Mouse (Mus musculus) monocyte, adult 2 months (primary cell): ENCODE measurements around the gene Fbxw7.
"Not testable (repeated sequence)": the region's sequence is repeated elsewhere in the genome, so short reads cannot be mapped to it uniquely, and the experiment has no call there.

Source experiments
- DNase-seq, 2 experiments: peaks; one replicate each; pipeline ENCODE4 v3.0.0; 2022; ENCODE audit warnings: low spot score in 2 of 2, low read depth in 1 of 2

Fbxw7 gene

DNA sequence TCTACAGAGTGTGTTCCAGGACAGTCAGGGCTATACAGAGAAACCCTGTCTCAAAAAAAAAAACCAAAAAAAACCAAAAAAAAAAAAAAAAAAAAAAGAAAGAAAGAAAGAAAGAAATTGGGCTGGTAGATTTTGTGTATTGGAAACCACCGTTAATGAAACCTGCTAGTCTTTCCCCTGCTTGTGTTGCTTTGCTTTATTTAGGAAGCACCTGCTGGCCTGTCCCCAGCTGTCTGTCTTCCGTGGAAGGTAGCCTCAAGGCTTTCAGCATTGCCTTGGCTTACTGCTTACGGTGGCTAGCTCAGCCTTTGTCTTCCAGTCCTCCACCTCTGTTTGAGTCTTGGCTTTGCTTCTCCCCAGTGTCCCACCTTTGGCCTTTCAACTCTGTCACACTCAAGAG is 11.9 kb downstream of the Fbxw7 start:
- DNase-seq, result no peak

DNA sequence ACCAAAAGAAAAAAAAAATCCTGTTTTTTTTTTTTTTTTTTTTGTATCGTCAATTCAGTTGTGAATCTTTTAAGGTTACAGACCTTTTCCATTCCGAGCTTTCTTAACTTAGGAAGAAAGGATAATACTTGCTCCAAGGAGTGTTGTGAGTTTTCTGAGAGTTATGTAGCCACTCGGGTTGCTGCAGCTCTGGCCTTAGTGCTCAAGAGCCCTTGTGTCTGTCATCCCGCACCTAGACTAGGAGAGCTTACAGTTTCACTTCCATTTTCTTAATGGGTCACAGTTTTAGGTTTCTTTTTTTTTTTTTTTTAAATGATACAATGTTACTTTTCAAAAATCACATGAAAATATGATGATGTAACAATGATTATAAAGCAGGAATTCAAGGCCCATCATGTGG is 12.5 kb downstream of the Fbxw7 start:
- DNase-seq, result no peak

- no peak for DNase-seq
Observed at GRCm38 (mm10) chr3:84829366-84829765, 14.3 kb downstream of the Fbxw7 start.

DNA sequence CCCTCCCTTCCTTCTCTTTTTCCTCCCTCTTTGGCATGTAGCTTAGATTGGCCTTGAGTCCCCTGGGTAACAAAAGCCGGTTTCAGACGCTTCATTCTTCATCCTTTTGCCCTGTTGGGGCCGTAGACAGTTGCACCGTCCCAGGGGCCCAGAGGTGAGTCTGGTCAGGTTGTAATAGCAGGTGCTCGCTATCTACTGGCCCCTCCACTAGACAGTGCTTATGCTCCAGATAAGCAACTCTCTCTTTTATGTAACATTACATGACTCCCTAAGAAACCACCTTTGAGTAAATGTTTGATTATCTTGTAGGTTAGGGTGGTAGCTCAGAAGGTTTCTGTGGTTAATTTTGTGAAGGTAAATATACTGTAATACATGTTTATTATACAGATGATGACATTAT is 21.0 kb downstream of the Fbxw7 start:
- DNase-seq, result no peak

DNA sequence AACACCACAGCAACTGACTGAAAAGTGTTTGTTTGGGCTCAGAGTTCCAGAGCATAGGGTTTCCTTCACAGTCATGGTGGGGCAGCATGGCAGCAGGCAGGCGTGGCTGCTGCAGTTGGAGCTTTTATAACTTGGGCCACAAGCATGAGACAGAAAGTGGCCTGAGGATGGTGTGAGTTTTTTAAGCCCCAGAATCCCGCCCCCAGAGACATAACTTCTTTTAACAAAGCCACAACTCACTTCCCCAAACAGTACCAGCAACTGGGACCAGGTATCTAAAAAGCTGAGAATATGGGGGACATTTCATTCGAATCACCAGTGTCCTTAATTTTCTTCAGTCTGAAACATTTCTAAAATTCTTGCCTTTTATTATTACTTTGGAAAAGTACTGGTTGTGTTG is 22.9 kb downstream of the Fbxw7 start:
- DNase-seq, result no peak

DNA sequence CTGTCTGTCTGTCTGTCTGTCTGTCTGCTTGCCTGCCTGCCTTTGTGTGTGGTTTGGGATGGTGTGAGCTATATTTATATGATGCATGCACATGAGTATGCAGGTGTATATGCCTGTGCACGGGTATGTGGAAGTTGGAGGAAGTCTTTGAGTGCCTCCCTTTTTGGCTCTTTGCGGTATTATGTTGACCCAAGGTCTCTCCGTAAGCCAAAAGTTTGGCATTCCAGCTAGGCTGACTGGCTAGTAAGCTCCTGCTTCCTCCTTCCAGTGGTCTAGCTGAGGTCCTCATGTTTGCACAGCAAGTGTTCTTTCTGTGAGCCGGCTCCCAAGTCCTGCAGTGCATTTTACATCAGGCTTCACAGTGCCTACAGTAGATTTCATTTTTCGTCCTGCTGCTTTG is 24.4 kb downstream of the Fbxw7 start:
- no peak for DNase-seq

DNA sequence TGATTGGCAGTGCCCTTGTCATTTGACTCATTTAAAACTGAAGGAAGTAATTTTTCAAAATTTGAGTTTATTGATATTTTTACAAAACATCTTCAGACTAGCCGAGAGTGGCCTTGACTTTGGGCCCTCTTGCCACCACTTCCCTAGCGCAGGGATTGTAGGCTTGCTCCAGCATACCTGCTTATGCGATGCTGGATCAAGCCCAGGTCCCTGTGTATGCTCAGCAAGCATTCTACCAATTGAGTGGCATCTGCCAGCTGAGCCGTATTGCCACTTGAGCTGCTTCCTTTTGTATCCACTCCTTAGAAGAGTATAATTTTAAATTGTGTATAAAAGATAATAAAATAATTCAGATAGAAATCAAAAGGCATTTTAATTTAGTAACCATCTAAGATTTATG is 26.2 kb downstream of the Fbxw7 start:
- DNase-seq, result no peak

- DNase-seq, result no peak
Observed at GRCm38 (mm10) chr3:84842793-84843192, 27.7 kb downstream of the Fbxw7 start.

GRCm38 (mm10) chr3:84843594-84843993 is 28.5 kb downstream of the Fbxw7 start:
- no peak for DNase-seq

DNA sequence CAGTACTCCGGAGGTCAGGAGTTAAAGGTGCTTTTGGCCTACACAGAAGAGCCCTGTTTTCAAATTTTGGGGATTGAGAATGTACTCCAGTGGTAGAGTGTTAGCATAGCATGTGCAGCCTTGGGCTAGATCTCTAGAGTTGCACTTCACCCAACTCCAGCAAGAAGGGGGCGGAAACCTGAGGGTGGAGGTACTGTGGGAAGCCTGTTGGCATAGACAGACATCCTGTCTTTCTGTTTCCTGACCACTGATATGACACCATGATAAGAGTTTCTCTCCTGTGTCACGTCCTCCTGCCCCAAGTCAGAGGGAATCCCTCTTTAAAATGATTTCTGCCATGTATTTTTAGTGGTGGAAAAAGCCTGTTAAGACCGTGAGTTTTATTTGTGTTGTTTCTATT is 33.7 kb downstream of the Fbxw7 start:
- DNase-seq, result no peak

DNA sequence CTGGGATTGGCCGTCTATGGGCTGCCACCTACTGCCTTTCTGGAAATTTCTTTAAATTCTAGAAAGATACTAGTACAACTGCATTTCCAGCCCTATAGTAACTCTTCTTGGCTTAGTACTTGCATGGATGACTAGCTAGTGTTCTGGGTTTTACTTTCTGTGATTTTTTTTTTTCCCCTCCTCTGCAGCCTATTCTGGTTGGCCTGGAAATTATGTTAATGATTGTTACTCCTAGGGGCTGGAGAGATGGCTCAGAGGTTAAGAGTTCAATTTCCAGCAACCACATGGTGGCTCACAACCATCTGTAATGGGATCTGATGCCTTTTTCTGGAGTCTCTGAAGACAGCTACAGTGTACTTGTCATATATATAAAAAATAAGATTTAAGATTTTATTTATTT is 35.4 kb downstream of the Fbxw7 start:
- DNase-seq, result no peak

DNA sequence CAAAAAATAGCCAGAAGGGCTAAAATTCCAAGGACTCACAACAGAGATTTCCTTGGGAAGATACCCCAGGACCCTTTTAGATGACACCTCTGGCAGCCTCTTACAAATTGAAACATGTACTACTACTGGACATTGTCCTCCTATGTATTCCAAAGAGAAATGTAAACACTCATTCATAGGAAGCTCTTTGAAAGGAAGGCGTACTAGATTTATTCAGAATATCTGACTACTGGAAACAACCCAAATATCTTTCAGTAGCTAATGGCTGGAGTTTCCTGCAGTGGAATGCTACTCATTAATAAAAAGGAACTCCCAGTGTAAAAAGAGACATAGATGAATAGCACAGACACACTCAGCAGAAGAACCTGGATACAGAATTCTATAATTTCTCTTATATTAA is 36.7 kb downstream of the Fbxw7 start:
- DNase-seq, result no peak

DNA sequence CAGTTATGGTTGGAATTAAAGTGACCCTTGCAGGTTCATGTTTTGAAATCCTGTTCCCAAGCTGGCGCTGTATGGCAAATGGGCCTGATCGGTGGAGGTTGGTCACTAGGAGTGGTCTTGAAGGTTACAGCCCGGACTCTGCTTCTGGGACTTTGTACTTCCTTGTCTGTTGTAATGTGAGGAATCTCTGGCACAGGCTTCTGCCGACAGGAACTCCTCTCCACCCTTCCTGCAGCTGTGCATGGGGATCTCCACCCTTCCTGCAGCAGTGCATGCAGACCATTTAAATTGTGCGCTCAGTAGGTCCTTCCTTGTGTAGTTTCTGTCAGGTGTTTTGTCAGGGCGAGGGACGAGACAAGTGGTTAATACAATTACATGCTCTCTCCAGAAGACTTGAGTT is 37.8 kb downstream of the Fbxw7 start:
- DNase-seq, result no peak

DNA sequence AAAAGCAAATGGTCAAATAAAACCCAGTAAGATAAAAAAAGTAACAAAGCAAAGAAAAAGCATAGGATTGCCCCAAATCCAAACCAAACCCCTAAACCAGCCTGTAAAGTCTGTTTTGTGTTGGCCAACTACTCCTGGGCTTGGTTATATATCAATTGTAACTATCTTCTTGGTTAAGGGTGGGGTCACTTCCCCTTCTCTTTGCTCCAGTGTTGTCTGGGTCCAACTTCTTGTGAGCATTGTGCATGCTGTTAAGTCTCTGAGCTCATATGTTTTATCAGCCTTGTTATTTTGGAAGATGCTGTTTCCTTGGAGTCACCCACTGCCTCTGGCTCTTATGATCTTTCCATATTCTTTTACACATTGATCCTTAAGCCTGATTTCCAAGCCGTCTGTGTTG is 39.4 kb downstream of the Fbxw7 start:
- no peak for DNase-seq

GRCm38 (mm10) chr3:84860669-84861068 is 45.6 kb downstream of the Fbxw7 start:
- no peak for DNase-seq

DNA sequence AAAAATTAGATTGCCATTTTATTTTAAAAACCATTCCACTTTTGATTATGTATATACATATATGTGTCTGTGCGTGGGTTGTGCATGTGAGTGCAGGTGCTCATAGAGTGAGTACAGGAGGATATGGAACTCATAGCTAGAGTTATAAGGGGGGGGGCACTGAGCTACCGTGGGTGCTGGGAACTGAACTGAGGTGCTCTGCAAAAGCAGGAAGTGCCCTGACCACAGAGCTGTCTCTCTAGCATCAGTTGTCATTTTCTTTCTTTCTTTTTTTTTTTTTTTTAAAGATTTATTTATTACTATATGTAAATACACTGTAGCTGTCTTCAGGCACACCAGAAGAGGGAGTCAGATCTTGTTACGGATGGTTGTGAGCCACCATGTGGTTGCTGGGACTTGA is 46.7 kb downstream of the Fbxw7 start:
- DNase-seq, result not testable (repeated sequence)

GRCm38 (mm10) chr3:84865684-84866083 is 50.6 kb downstream of the Fbxw7 start:
- no peak for DNase-seq

- no peak for DNase-seq
Observed at GRCm38 (mm10) chr3:84866866-84867265, 51.8 kb downstream of the Fbxw7 start.

DNA sequence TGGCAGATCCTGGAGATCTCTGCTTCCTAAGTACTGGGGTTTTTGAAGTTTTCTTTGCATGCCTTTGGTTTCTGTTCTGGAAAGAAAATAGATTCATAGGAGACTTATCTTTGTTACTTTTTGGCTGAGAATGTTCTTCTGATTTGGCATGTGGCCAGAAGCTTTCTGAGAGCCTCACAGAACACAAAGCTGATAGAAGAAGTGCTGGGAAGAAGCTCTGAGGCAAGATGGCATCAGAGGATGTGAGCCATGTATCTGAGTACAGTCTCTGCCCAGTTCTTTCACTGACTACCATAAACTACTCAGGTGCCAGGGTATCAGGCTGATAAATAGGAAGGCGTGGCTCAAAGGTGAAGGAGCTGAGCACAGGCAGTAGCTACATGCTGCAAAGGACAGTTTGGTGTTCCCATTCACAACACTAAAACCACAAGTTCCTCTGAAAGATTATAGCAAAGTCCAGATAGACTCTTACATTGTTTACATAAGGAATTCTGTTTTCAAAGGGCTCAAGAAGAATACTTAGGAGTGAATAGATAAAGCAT is 52.4 kb downstream of the Fbxw7 start:
- DNase-seq, result no peak

GRCm38 (mm10) chr3:84867991-84868390 is 52.9 kb downstream of the Fbxw7 start:
- DNase-seq, result no peak

DNA sequence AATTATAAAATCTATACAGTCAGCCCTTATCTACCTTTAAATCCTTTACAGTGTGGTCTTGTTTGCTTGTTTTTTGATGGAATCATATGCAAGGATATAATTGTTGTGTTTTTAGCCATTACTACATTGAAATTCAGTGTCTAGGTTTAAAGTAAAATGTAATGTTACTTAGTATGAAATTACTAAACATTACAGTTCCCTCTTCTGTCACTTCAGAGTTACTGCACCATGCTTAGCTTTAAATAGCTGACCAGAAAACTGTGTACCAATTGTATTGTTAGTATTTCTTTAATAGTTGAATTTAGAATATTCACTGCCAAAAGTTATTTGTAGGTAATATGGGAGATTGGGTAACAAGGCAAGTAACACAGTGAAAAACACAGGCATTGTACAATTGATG is 55.1 kb downstream of the Fbxw7 start:
- DNase-seq, result no peak

- no peak for DNase-seq
Observed at GRCm38 (mm10) chr3:84875306-84875705, 60.2 kb downstream of the Fbxw7 start.

- DNase-seq, result no peak
Observed at GRCm38 (mm10) chr3:84876211-84876610, 61.1 kb downstream of the Fbxw7 start.
